Mouse (Mus musculus): ENCODE results near the gene Prdm1.

Gene Prdm1

GRCm38 (mm10) chr10:44456757-44457595 lies 71.3 kb downstream of the Prdm1 start:
- DNase-seq (ENCODE audit: low spot score): no peak

- no peak for DNase-seq (ENCODE audit: low spot score)
Observed at GRCm38 (mm10) chr10:44454753-44455152, 73.5 kb downstream of the Prdm1 start.

GRCm38 (mm10) chr10:44454111-44454510 lies 74.2 kb downstream of the Prdm1 start:
- no peak for DNase-seq (ENCODE audit: low spot score)

GRCm38 (mm10) chr10:44450835-44451234 lies 77.5 kb downstream of the Prdm1 start:
- no peak for DNase-seq (ENCODE audit: low spot score)

- no peak for DNase-seq (ENCODE audit: low spot score)
Observed at GRCm38 (mm10) chr10:44450108-44450507, 78.2 kb downstream of the Prdm1 start.

- DNase-seq (ENCODE audit: low spot score): no peak
Observed at GRCm38 (mm10) chr10:44449666-44450065, 78.6 kb downstream of the Prdm1 start.

GRCm38 (mm10) chr10:44448165-44448564 lies 80.1 kb downstream of the Prdm1 start:
- no peak for DNase-seq (ENCODE audit: low spot score)

GRCm38 (mm10) chr10:44447406-44448139 lies 80.7 kb downstream of the Prdm1 start:
- DNase-seq (ENCODE audit: low spot score): no peak

GRCm38 (mm10) chr10:44447001-44447400 lies 81.3 kb downstream of the Prdm1 start:
- no peak for DNase-seq (ENCODE audit: low spot score)

GRCm38 (mm10) chr10:44444415-44444814 lies 83.9 kb downstream of the Prdm1 start:
- peak; percentile 26 for DNase-seq (ENCODE audit: low spot score)

GRCm38 (mm10) chr10:44443696-44444095 lies 84.6 kb downstream of the Prdm1 start:
- no peak for DNase-seq (ENCODE audit: low spot score)

GRCm38 (mm10) chr10:44439732-44440131 lies 88.6 kb downstream of the Prdm1 start:
- no peak for DNase-seq (ENCODE audit: low spot score)

GRCm38 (mm10) chr10:44437614-44438013 lies 90.7 kb downstream of the Prdm1 start:
- DNase-seq (ENCODE audit: low spot score): no peak

- DNase-seq (ENCODE audit: low spot score): no peak
Observed at GRCm38 (mm10) chr10:44435956-44436355, 92.3 kb downstream of the Prdm1 start.

- DNase-seq (ENCODE audit: low spot score): no peak
Observed at GRCm38 (mm10) chr10:44434702-44435181, 93.6 kb downstream of the Prdm1 start.

GRCm38 (mm10) chr10:44432235-44432634 lies 96.1 kb downstream of the Prdm1 start:
- no peak for DNase-seq (ENCODE audit: low spot score)

GRCm38 (mm10) chr10:44431689-44432088 lies 96.6 kb downstream of the Prdm1 start:
- DNase-seq (ENCODE audit: low spot score): no peak

GRCm38 (mm10) chr10:44429177-44429888 lies 99.0 kb downstream of the Prdm1 start:
- no peak for DNase-seq (ENCODE audit: low spot score)

- DNase-seq (ENCODE audit: low spot score): no peak
Observed at GRCm38 (mm10) chr10:44427891-44428361, 100.4 kb downstream of the Prdm1 start.

GRCm38 (mm10) chr10:44427426-44427825 lies 100.9 kb downstream of the Prdm1 start:
- no peak for DNase-seq (ENCODE audit: low spot score)

- DNase-seq (ENCODE audit: low spot score): no peak
Observed at GRCm38 (mm10) chr10:44425013-44425412, 103.3 kb downstream of the Prdm1 start.

- DNase-seq (ENCODE audit: low spot score): no peak
Observed at GRCm38 (mm10) chr10:44421896-44422295, 106.4 kb downstream of the Prdm1 start.

Measured in left cerebral cortex, adult 11 months (tissue).